Mouse (Mus musculus): ENCODE measurements around the gene Gm20661. TPM values are rescaled to one million over a fixed set of nuclear protein-coding genes. Genes with fewer than 3 reads are reported as not detected.
"Not testable (repeated sequence)": the region's sequence is repeated elsewhere in the genome, so short reads cannot be mapped to it uniquely, and the experiment has no call there.

The Gm20661 gene
- total RNA-seq, 2 experiments from 2014 or later = 0.48 to 0.85 TPM

- peak; percentile 100 for DNase-seq
Measured at GRCm38 (mm10) chr9:108001922-108002770, 19.3 kb downstream of the Gm20661 start, which contains the start of gene Ip6k1. Gene Ip6k1, plus strand, starts transcription at chr9:108002501.

- peak; percentile 65 for DNase-seq
Measured at GRCm38 (mm10) chr9:108002778-108003530, 20.1 kb downstream of the Gm20661 start.

- DNase-seq = peak; percentile 30
Measured at GRCm38 (mm10) chr9:108003531-108003890, 20.7 kb downstream of the Gm20661 start.

GRCm38 (mm10) chr9:108008041-108008440, 25.2 kb downstream of the Gm20661 start:
- no peak for DNase-seq

- DNase-seq = no peak
Measured at GRCm38 (mm10) chr9:108010385-108010784, 27.5 kb downstream of the Gm20661 start.

- DNase-seq = not testable (repeated sequence)
Measured at GRCm38 (mm10) chr9:108013577-108013976, 30.7 kb downstream of the Gm20661 start.

GRCm38 (mm10) chr9:108017127-108017526, 34.3 kb downstream of the Gm20661 start:
- no peak for DNase-seq

GRCm38 (mm10) chr9:108020741-108021140, 37.9 kb downstream of the Gm20661 start:
- no peak for DNase-seq

- DNase-seq = no peak
Measured at GRCm38 (mm10) chr9:108023216-108023615, 40.4 kb downstream of the Gm20661 start.

GRCm38 (mm10) chr9:108026584-108026983, 43.7 kb downstream of the Gm20661 start:
- no peak for DNase-seq

- DNase-seq = no peak
Measured at GRCm38 (mm10) chr9:108027867-108028266, 45.0 kb downstream of the Gm20661 start.

- DNase-seq = no peak
Measured at GRCm38 (mm10) chr9:108032126-108032525, 49.3 kb downstream of the Gm20661 start.

- DNase-seq = no peak
Measured at GRCm38 (mm10) chr9:108035331-108036156, 52.7 kb downstream of the Gm20661 start.

Other genes with a start within 250 kb of the Gm20661 start
- gene Rbm5, start 212.1 kb upstream of the Gm20661 start, total RNA-seq (2021) = 100 to 1,000 TPM in 1 of 2 experiments, 10 to 100 TPM in 1; 97.7 to 131 TPM
- 10 to 100 TPM; 35.9 to 56.7 TPM for gene Rbm6, start 109.8 kb upstream of the Gm20661 start, total RNA-seq (2021)
- 10 to 100 TPM; 11.1 to 13.1 TPM for gene Mon1a, start 94.9 kb upstream of the Gm20661 start, total RNA-seq (2021)
- gene Mst1r, start 76.2 kb upstream of the Gm20661 start, total RNA-seq (2021) = 1 to 10 TPM; 5.6 to 8.5 TPM
- gene Actl11, start 54.6 kb upstream of the Gm20661 start, total RNA-seq (2021) = not detected
- gene Camkv, start 47.4 kb upstream of the Gm20661 start, total RNA-seq (2021) = 1 to 10 TPM; 1.6 to 2.7 TPM
- gene Traip, start 32.9 kb upstream of the Gm20661 start, total RNA-seq (2021) = 1 to 10 TPM; 5.1 to 7.4 TPM
- gene Uba7, start 7.6 kb upstream of the Gm20661 start, total RNA-seq (2021) = 10 to 100 TPM; 19.0 to 22.5 TPM
- 10 to 100 TPM; 18.6 to 18.7 TPM for gene Inka1, start 2.8 kb downstream of the Gm20661 start, total RNA-seq (2021)
- gene Cdhr4, start 9.4 kb downstream of the Gm20661 start, total RNA-seq (2021) = 1 to 10 TPM; 1.7 to 2.6 TPM
- gene Gm20662, start 13.3 kb downstream of the Gm20661 start, total RNA-seq (2021) = 1 to 10 TPM; 1.1 to 1.6 TPM
- gene Ip6k1, start 19.4 kb downstream of the Gm20661 start, total RNA-seq (2021) = 10 to 100 TPM; 88.7 to 97.3 TPM
- 10 to 100 TPM; 18.5 to 21.0 TPM for gene Gmppb, start 66.2 kb downstream of the Gm20661 start, total RNA-seq (2021)
- 1 to 10 TPM; 2.7 to 3.4 TPM for gene Amigo3, start 70.1 kb downstream of the Gm20661 start, total RNA-seq (2021)
- gene Mst1, start 97.4 kb downstream of the Gm20661 start, total RNA-seq (2021) = 10 to 100 TPM; 12.8 to 28.1 TPM
- 10 to 100 TPM; 54.3 to 71.9 TPM for gene Rnf123, start 100.3 kb downstream of the Gm20661 start, total RNA-seq (2021)
- 10 to 100 TPM; 72.2 to 81.8 TPM for gene Apeh, start 111.5 kb downstream of the Gm20661 start, total RNA-seq (2021)
- 1 to 10 TPM; 1.7 to 2.7 TPM for gene Bsn, start 207.3 kb downstream of the Gm20661 start, total RNA-seq (2021)

Measured in adrenal gland, postnatal 10 days (tissue).